Mouse (Mus musculus) limb, embryonic 10.5 days (tissue): ENCODE measurements around the gene Gm6880. TPM values are rescaled to one million over a fixed set of nuclear protein-coding genes. Genes with fewer than 3 reads are reported as not detected.
"Not testable (repeated sequence)": the region's sequence is repeated elsewhere in the genome, so short reads cannot be mapped to it uniquely, and the experiment has no call there.

Source experiments
- DNase-seq: peaks from one replicate; pipeline ENCODE4 v3.0.0-alpha.2; 2017; ENCODE audit warnings: low spot score
- H3K27ac ChIP-seq: fragments of 300-500 bp; sonication (generic); 2 replicates; pipeline ENCODE4 v1.5.1; 2016; ENCODE audit warnings: mild to moderate bottlenecking
- H3K27me3 ChIP-seq: fragments of 300-500 bp; sonication (generic); 2 replicates; pipeline ENCODE4 v1.6.1; 2016; ENCODE audit warnings: low read depth, mild to moderate bottlenecking; ENCODE audit not compliant: poor library complexity, severe bottlenecking
- H3K36me3 ChIP-seq: fragments of 300-500 bp; sonication (generic); 2 replicates; pipeline ENCODE4 v1.6.1; 2016; ENCODE audit warnings: mild to moderate bottlenecking, moderate library complexity
- H3K4me1 ChIP-seq: fragments of 300-500 bp; sonication (generic); 2 replicates; pipeline ENCODE4 v1.6.1; 2016
- H3K4me3 ChIP-seq: fragments of 300-500 bp; sonication (generic); 2 replicates; pipeline ENCODE4 v1.5.1; 2016; ENCODE audit warnings: mild to moderate bottlenecking, moderate library complexity
- H3K9me3 ChIP-seq: fragments of 300-500 bp; sonication (generic); replicated peaks from 2 replicates; pipeline ENCODE4 v1.6.1; 2016; ENCODE audit warnings: mild to moderate bottlenecking
- WGBS: fragments of 180-500 bp; shearing (Covaris S2); methylation state at CpG from one replicate; pipeline ENCODE4 v1.1.7; 2016; 5-methylcytosine and 5-hydroxymethylcytosine counted together
- polyA plus RNA-seq: library from polyadenylated mRNA; unstranded; fragments of >200 nt; fragmentation: Nextera tagmentation; extraction: Ambion mirVana; gene quantifications from 2 replicates; pipeline ENCODE4 v1.2.1, GENCODE M21; 2016

Gm6880 gene
- polyA plus RNA-seq: not detected in 2 replicates

DNA sequence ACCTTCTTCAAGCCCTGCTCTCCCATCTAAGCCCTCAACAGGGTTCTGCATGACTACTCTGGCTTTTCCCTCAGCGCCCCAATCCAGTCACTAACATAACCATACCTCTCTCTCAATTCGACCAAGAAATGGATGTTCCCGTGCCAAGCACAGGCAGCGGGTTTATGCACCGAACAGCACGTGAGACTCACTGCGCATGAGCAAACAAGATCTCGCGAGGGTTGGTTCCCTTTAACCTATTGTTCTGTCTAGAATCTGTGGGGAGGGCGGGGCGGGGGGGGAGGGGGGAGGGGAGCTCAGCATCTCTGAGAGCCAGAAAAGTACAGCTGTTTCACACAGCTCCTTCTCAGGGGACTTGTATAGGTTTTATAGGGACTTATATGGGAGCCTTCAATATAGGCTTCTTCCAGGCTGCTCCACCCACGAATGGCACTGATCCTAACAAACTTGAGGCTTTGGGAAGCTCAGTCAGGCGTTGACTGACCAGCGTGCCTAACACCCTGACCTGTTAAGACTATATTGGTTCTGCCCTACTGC lies at the start of gene Gm6880:
Gene Gm6880, minus strand, starts transcription at position 51 of the 537 bp plus-strand sequence.
- H3K9me3 ChIP-seq, H3K4me3 ChIP-seq, DNase-seq, H3K36me3 ChIP-seq, H3K27ac ChIP-seq, H3K27me3 ChIP-seq, H3K4me1 ChIP-seq: not testable (repeated sequence)
- 82% methylated on average over 14 of the region's 14 CpGs for WGBS

- H3K4me3 ChIP-seq, H3K27me3 ChIP-seq, H3K36me3 ChIP-seq, H3K27ac ChIP-seq, H3K4me1 ChIP-seq, H3K9me3 ChIP-seq, DNase-seq: not testable (repeated sequence)
Measured at GRCm38 (mm10) chrX:74517461-74517860, 36.3 kb upstream of the Gm6880 start.

DNA sequence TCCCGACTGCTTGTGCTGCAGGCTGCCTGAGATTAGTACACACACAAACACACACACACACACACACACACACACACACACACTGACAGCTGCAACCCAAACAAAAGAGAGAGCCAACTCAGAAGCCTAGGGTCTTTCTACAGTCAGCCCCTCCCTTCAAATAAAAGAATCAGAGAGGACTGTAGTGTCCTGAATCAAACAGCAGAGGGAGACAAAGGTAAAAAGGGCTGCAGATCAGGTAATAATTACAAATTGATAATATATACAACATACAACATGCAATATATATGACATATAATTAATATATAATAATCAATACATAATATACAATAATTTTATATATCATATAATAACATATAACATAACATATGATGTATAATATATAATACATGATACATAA lies 15.9 kb upstream of the Gm6880 start:
- H3K4me1 ChIP-seq: no peaks in the 10 kb centered on the region
- H3K9me3 ChIP-seq: no peaks in the 10 kb centered on the region
- H3K27me3 ChIP-seq: no peaks in the 10 kb centered on the region
- H3K4me3 ChIP-seq: no peak overlapping the region
- WGBS: no CpG with 5 or more reads among the region's 1 CpGs
- no peak overlapping the region for H3K27ac ChIP-seq
- no peak for DNase-seq
- H3K36me3 ChIP-seq: no peaks in the 10 kb centered on the region

DNA sequence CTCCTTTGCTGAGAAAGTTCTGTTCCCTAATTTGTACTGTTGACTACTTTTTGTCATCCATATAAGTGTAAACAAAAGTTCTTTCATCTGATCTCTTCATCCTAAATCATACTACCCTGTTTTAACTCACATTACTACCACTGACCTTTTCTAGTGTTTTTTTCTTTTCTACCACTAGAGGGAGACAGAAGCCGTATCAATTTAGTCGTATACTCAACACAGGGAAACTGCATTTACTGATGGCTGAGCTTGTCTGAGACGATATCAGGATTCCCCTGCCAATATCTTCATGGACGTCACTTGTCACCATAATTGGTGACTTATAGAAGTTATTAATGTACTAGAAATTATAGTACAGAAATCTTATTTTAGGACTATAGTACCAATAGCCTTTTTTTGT lies 28.4 kb downstream of the Gm6880 start:
- Histone ChIP-seq H3K27ac (no peak overlapping the region), H3K4me1 (no peaks in the 10 kb centered on the region), H3K36me3 (peaks cover 13% of the 10 kb centered on the region), H3K4me3 (no peak overlapping the region), H3K9me3 (no peaks in the 10 kb centered on the region), H3K27me3 (no peaks in the 10 kb centered on the region)
- 14% methylated on average over 4 of the region's 4 CpGs for WGBS
- DNase-seq: no peak

DNA sequence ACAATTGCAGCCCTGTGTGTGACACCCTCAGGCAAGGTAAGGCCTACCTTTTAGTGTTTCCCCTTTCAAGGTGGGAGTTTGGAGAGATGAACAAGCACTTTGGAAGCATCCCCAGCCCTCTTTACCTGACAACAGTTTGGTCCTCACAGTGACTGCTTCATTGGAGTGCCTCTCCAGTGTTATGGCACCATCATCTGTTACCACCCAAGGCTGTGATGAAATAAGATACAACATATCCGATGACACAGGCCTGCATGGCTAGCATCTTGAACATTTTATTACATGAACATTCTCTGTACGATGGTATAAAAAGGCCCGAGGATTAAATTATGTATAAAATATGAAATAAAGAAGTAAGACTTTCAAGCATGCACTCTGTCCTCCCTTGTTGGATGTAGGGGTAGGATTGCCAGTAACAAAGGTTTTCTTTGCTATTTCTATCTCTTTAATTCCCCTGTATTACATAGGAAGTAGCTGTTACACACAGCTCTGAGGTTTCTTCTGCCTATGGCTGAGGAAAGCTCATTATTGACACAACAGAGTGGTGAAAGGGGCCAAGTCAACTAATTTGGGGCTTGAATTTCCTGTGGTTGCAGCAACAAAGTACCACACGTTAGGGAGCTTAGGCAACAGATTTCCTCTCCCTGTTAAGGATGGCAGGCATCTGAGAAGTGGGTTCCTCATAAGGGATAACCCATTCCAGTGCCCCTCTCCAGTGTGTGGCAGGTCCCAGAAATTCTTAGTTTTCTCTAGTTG lies 29.9 kb downstream of the Gm6880 start:
- Histone ChIP-seq H3K4me1 (no peaks in the 10 kb centered on the region), H3K36me3 (peaks cover 14% of the 10 kb centered on the region), H3K27ac (no peak overlapping the region), H3K4me3 (no peak overlapping the region), H3K9me3 (no peaks in the 10 kb centered on the region), H3K27me3 (no peaks in the 10 kb centered on the region)
- WGBS: 85% methylated on average over 4 of the region's 4 CpGs
- DNase-seq: no peak

Other genes starting within 250 kb of the Gm6880 start
- gene Flna, start 231.6 kb downstream of the Gm6880 start, polyA plus RNA-seq: 273 and 333 TPM in 2 replicates
- gene Emd, start 226.7 kb downstream of the Gm6880 start, polyA plus RNA-seq: 25.2 and 29.8 TPM in 2 replicates
- gene Rpl10, start 210.6 kb downstream of the Gm6880 start, polyA plus RNA-seq: 862 and 901 TPM in 2 replicates
- gene Taz, start 199.5 kb downstream of the Gm6880 start, polyA plus RNA-seq: 69.0 and 80.5 TPM in 2 replicates
- 3.4 and 5.0 TPM in 2 replicates for gene Dnase1l1, start 199.1 kb downstream of the Gm6880 start, polyA plus RNA-seq
- 80.1 and 90.7 TPM in 2 replicates for gene Atp6ap1, start 184.3 kb downstream of the Gm6880 start, polyA plus RNA-seq
- 154 and 206 TPM in 2 replicates for gene Gdi1, start 176.4 kb downstream of the Gm6880 start, polyA plus RNA-seq
- 55.3 and 62.7 TPM in 2 replicates for gene Fam50a, start 168.4 kb downstream of the Gm6880 start, polyA plus RNA-seq
- gene Plxna3, start 152.3 kb downstream of the Gm6880 start, polyA plus RNA-seq: 14.4 and 17.1 TPM in 2 replicates
- gene Lage3, start 127.8 kb downstream of the Gm6880 start, polyA plus RNA-seq: 113 and 125 TPM in 2 replicates
- 57.7 and 59.8 TPM in 2 replicates for gene Ubl4a, start 108.2 kb downstream of the Gm6880 start, polyA plus RNA-seq
- 12.2 and 13.2 TPM in 2 replicates for gene Slc10a3, start 108.0 kb downstream of the Gm6880 start, polyA plus RNA-seq
- 24.0 and 28.4 TPM in 2 replicates for gene Fam3a, start 88.1 kb downstream of the Gm6880 start, polyA plus RNA-seq
- gene Ikbkg, start 88.1 kb downstream of the Gm6880 start, polyA plus RNA-seq: 16.7 and 17.8 TPM in 2 replicates
- gene G6pdx, start 52.2 kb downstream of the Gm6880 start, polyA plus RNA-seq: 53.8 and 54.9 TPM in 2 replicates
- gene Olfr1326-ps1, start 93.5 kb upstream of the Gm6880 start, polyA plus RNA-seq: not detected in 2 replicates
- gene Olfr1325, start 111.3 kb upstream of the Gm6880 start, polyA plus RNA-seq: not detected in 2 replicates
- not detected in 2 replicates for gene Gm5640, start 164.2 kb upstream of the Gm6880 start, polyA plus RNA-seq